Mouse (Mus musculus): ENCODE results near the gene Snx21. TPM values are rescaled to one million over a fixed set of nuclear protein-coding genes. Genes with fewer than 3 reads are reported as not detected.

Gene Snx21
- polyA plus RNA-seq, 1 experiment from 2014 or later: 19.1 TPM

- WGBS: 0% methylated on average over 31 of the region's 31 CpGs
- DNase-seq (peak; percentile 99), ATAC-seq (ENCODE audit: insufficient read depth) (peak; percentile 81)
- H3K27me3 ChIP-seq (ENCODE audit: insufficient read depth, low read length): no peaks in the 10 kb centered on the region
- peak within 1 kb of the TSS; percentile 73 for H3K4me3 ChIP-seq (ENCODE audit: low read depth, low read length)
- H3K4me2 ChIP-seq: peak within 1 kb of the TSS; percentile 98
- H3K9ac ChIP-seq: peak within 1 kb of the TSS; percentile 72
- H3K9me3 ChIP-seq (ENCODE audit: low read depth, low read length): no peaks in the 10 kb centered on the region
- TF ChIP-seq CTCF (IDR thresholded peaks at IDR 0.05; ENCODE audit: low read depth): no peak
- H3K4me1 ChIP-seq (ENCODE audit: insufficient read depth): 0 out of 2 replicates have a peak, but pooled peaks cover 2% of the 10 kb centered on the region
- H3K27ac ChIP-seq (ENCODE audit: low read depth): peak within 1 kb of the TSS; percentile 95
- peaks cover 35% of the 10 kb centered on the region for H3K36me3 ChIP-seq (ENCODE audit: insufficient read depth)
These were observed 47.8 kb downstream of the Snx21 start, which contains the start of gene Neurl2 for GRCm38 (mm10) chr2:164833314-164833959. Gene Neurl2 (minus strand): TSS chr2:164833456.

- 35% methylated on average over 8 of the region's 8 CpGs for WGBS
- peaks cover 38% of the 10 kb centered on the region for H3K36me3 ChIP-seq (ENCODE audit: insufficient read depth)
- no peak for ATAC-seq (ENCODE audit: insufficient read depth)
- no peak for DNase-seq
- H3K27ac ChIP-seq (ENCODE audit: low read depth): peak overlapping the region; percentile 36; the same call in 1 of the 2 replicates
- TF ChIP-seq CTCF (IDR thresholded peaks at IDR 0.05; ENCODE audit: low read depth): 0 out of 2 replicates have a peak, but pooled peaks have one; percentile 18
- peak overlapping the region; percentile 98 for H3K4me2 ChIP-seq
- no peaks in the 10 kb centered on the region for H3K9me3 ChIP-seq (ENCODE audit: low read depth, low read length)
- no peaks in the 10 kb centered on the region for H3K27me3 ChIP-seq (ENCODE audit: insufficient read depth, low read length)
- 0 out of 2 replicates have a peak, but pooled peaks cover 2% of the 10 kb centered on the region for H3K4me1 ChIP-seq (ENCODE audit: insufficient read depth)
- peak overlapping the region; percentile 72 for H3K9ac ChIP-seq
- H3K4me3 ChIP-seq (ENCODE audit: low read depth, low read length): peak overlapping the region; percentile 73
These were observed 48.9 kb downstream of the Snx21 start for GRCm38 (mm10) chr2:164834531-164834930.

- no peak for ATAC-seq (ENCODE audit: insufficient read depth)
- TF ChIP-seq CTCF (IDR thresholded peaks at IDR 0.05; ENCODE audit: low read depth): no peak
- Histone ChIP-seq H3K4me2 (peak overlapping the region; percentile 98), H3K4me3 (ENCODE audit: low read depth, low read length) (no peak overlapping the region), H3K9me3 (ENCODE audit: low read depth, low read length) (no peaks in the 10 kb centered on the region), H3K9ac (no peak overlapping the region; the same call in 1 of the 2 replicates), H3K27me3 (ENCODE audit: insufficient read depth, low read length) (no peaks in the 10 kb centered on the region), H3K36me3 (ENCODE audit: insufficient read depth) (peaks cover 45% of the 10 kb centered on the region), H3K4me1 (ENCODE audit: insufficient read depth) (0 out of 2 replicates have a peak, but pooled peaks cover 2% of the 10 kb centered on the region), H3K27ac (ENCODE audit: low read depth) (no peak overlapping the region)
- no peak for DNase-seq
- 88% methylated on average over 4 of the region's 4 CpGs for WGBS
These were observed 49.5 kb downstream of the Snx21 start for GRCm38 (mm10) chr2:164835164-164835563.

Other genes starting within 250 kb of the Snx21 start
- gene Wfdc2, start 223.4 kb upstream of the Snx21 start, polyA plus RNA-seq (2014; fragmentation: Nextera tagmentation; extraction: Ambion mirVana): 280 and 282 TPM in 2 replicates
- not detected in 2 replicates for gene Spint3, start 212.4 kb upstream of the Snx21 start, polyA plus RNA-seq (2014; fragmentation: Nextera tagmentation; extraction: Ambion mirVana)
- gene Wfdc6a, start 200.4 kb upstream of the Snx21 start, polyA plus RNA-seq (2014; fragmentation: Nextera tagmentation; extraction: Ambion mirVana): 0.65 and 0.95 TPM in 2 replicates
- gene Eppin, start 192.2 kb upstream of the Snx21 start, polyA plus RNA-seq (2014; fragmentation: Nextera tagmentation; extraction: Ambion mirVana): not detected in 2 replicates
- gene Wfdc6b, start 172.3 kb upstream of the Snx21 start, polyA plus RNA-seq (2014; fragmentation: Nextera tagmentation; extraction: Ambion mirVana): not detected in 2 replicates
- gene Wfdc8, start 172.2 kb upstream of the Snx21 start, polyA plus RNA-seq (2014; fragmentation: Nextera tagmentation; extraction: Ambion mirVana): not detected in 2 replicates
- not detected in 2 replicates for gene Wfdc16, start 147.0 kb upstream of the Snx21 start, polyA plus RNA-seq (2014; fragmentation: Nextera tagmentation; extraction: Ambion mirVana)
- gene Wfdc10, start 129.8 kb upstream of the Snx21 start, polyA plus RNA-seq (2014; fragmentation: Nextera tagmentation; extraction: Ambion mirVana): not detected in 2 replicates
- gene Wfdc9, start 129.2 kb upstream of the Snx21 start, polyA plus RNA-seq (2014; fragmentation: Nextera tagmentation; extraction: Ambion mirVana): not detected in 2 replicates
- gene Wfdc11, start 111.7 kb upstream of the Snx21 start, polyA plus RNA-seq (2014; fragmentation: Nextera tagmentation; extraction: Ambion mirVana): not detected in 2 replicates
- not detected in 2 replicates for gene Wfdc13, start 100.7 kb upstream of the Snx21 start, polyA plus RNA-seq (2014; fragmentation: Nextera tagmentation; extraction: Ambion mirVana)
- not detected in 2 replicates for gene Spint4, start 87.3 kb upstream of the Snx21 start, polyA plus RNA-seq (2014; fragmentation: Nextera tagmentation; extraction: Ambion mirVana)
- gene Spint5, start 70.5 kb upstream of the Snx21 start, polyA plus RNA-seq (2014; fragmentation: Nextera tagmentation; extraction: Ambion mirVana): not detected in 2 replicates
- gene Wfdc3, start 39.9 kb upstream of the Snx21 start, polyA plus RNA-seq (2014; fragmentation: Nextera tagmentation; extraction: Ambion mirVana): 1.3 and 1.4 TPM in 2 replicates
- gene Dnttip1, start 39.8 kb upstream of the Snx21 start, polyA plus RNA-seq (2014; fragmentation: Nextera tagmentation; extraction: Ambion mirVana): 74.7 and 77.6 TPM in 2 replicates
- gene Ube2c, start 15.9 kb upstream of the Snx21 start, polyA plus RNA-seq (2014; fragmentation: Nextera tagmentation; extraction: Ambion mirVana): 586 and 619 TPM in 2 replicates
- gene Tnnc2, start 5.9 kb upstream of the Snx21 start, polyA plus RNA-seq (2014; fragmentation: Nextera tagmentation; extraction: Ambion mirVana): not detected in 2 replicates
- 16.2 and 17.8 TPM in 2 replicates for gene Acot8, start 19.1 kb downstream of the Snx21 start, polyA plus RNA-seq (2014; fragmentation: Nextera tagmentation; extraction: Ambion mirVana)
- gene Zswim3, start 19.3 kb downstream of the Snx21 start, polyA plus RNA-seq (2014; fragmentation: Nextera tagmentation; extraction: Ambion mirVana): 6.7 and 7.0 TPM in 2 replicates
- gene Zswim1, start 36.9 kb downstream of the Snx21 start, polyA plus RNA-seq (2014; fragmentation: Nextera tagmentation; extraction: Ambion mirVana): 20.8 and 21.1 TPM in 2 replicates
- gene Spata25, start 42.7 kb downstream of the Snx21 start, polyA plus RNA-seq (2014; fragmentation: Nextera tagmentation; extraction: Ambion mirVana): not detected in 2 replicates
- gene Ctsa, start 47.0 kb downstream of the Snx21 start, polyA plus RNA-seq (2014; fragmentation: Nextera tagmentation; extraction: Ambion mirVana): 114 and 125 TPM in 2 replicates
- gene Neurl2, start 47.6 kb downstream of the Snx21 start, polyA plus RNA-seq (2014; fragmentation: Nextera tagmentation; extraction: Ambion mirVana): 6.3 and 6.6 TPM in 2 replicates
- gene Pltp, start 71.9 kb downstream of the Snx21 start, polyA plus RNA-seq (2014; fragmentation: Nextera tagmentation; extraction: Ambion mirVana): 122 and 126 TPM in 2 replicates
- 76.9 and 83.0 TPM in 2 replicates for gene Pcif1, start 93.5 kb downstream of the Snx21 start, polyA plus RNA-seq (2014; fragmentation: Nextera tagmentation; extraction: Ambion mirVana)
- gene Zfp335, start 125.9 kb downstream of the Snx21 start, polyA plus RNA-seq (2014; fragmentation: Nextera tagmentation; extraction: Ambion mirVana): 14.8 and 15.8 TPM in 2 replicates
- 0.24 and 0.25 TPM in 2 replicates for gene Mmp9, start 155.0 kb downstream of the Snx21 start, polyA plus RNA-seq (2014; fragmentation: Nextera tagmentation; extraction: Ambion mirVana)
- gene Slc12a5, start 175.0 kb downstream of the Snx21 start, polyA plus RNA-seq (2014; fragmentation: Nextera tagmentation; extraction: Ambion mirVana): 0.57 and 1.6 TPM in 2 replicates
- gene Ncoa5, start 249.0 kb downstream of the Snx21 start, polyA plus RNA-seq (2014; fragmentation: Nextera tagmentation; extraction: Ambion mirVana): 72.8 and 81.6 TPM in 2 replicates

Data from lung, embryonic 14.5 days (tissue).